Mouse (Mus musculus): ENCODE results near the gene Slu7.

DNA sequence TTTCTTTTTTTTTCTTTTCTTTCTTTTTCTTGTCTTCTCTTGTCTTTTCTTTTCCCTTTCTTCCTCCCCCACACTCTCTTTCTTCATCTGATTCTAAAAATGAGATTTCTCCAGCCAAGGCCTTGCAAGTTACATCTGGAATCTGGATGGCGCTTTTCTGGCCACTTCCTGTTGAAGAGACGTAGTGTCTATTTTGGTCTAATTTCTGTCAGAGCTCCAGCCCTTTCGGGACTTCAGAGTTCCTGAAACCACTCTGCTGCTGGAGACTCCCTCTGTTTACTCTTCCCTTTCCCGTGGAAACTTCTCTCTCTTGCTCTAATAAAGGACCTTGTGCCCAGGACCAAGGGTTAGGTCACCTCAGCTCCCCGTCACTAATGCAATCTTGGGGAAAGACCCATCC lies 36.6 kb downstream of the Slu7 start:
- TF ChIP-seq CTCF (IDR thresholded peaks at IDR 0.05; ENCODE audit: low read depth) (no peak), EP300 (IDR thresholded peaks at IDR 0.05; ENCODE audit: low read depth) (no peak)

All from heart, postnatal 0 days (tissue).